In genomic region chr4:140558193-140558592, GRCm38 (mm10) we compare ENCODE assay signal across 22 mouse cellular contexts.
"Had no signal": no experiment of that assay in that cellular context is flagged by ENCODE, and none has a peak within 500 bp of the region (broad histone marks: within the 10 kb centered on the region; RNA-seq: fewer than 3 reads in every experiment).

No protein-coding gene starts in this region.

- H3K4me3 ChIP-seq: liver, embryonic 13.5 days; lung, embryonic 15.5 days; megakaryocyte, embryonic 14.5 days; midbrain, embryonic 13.5 days; midbrain, embryonic 15.5 days; neural tube, embryonic 13.5 days; neural tube, embryonic 15.5 days had no signal

- H3K9me3 ChIP-seq: midbrain, embryonic 15.5 days; neural tube, embryonic 15.5 days had no signal

- ATAC-seq: liver, postnatal 0 days; lung, postnatal 0 days; midbrain, embryonic 13.5 days; midbrain, embryonic 15.5 days had no signal

- H3K4me2 ChIP-seq: liver, embryonic 13.5 days; lung, embryonic 15.5 days; midbrain, embryonic 11.5 days; midbrain, embryonic 13.5 days; midbrain, embryonic 15.5 days; neural tube, embryonic 13.5 days; neural tube, embryonic 15.5 days had no signal

- H3K27me3 ChIP-seq: liver, embryonic 13.5 days; lung, embryonic 15.5 days; midbrain, embryonic 13.5 days; midbrain, embryonic 15.5 days; neural tube, embryonic 13.5 days; neural tube, embryonic 15.5 days had no signal

- DNase-seq: liver, embryonic 13.5 days; liver, postnatal 0 days; lung, adult 2 months; lung, postnatal 14 days; lung, postnatal 36 days; retina, postnatal 1 day; right cerebral cortex, adult 18-20 months; right cerebral cortex, postnatal 25 days; right cerebral cortex, postnatal 4 days; spleen, adult 18-20 months; thymus, adult 18-20 months; thymus, postnatal 14 days; thymus, postnatal 36 days had no signal

- H3K27ac ChIP-seq: liver, embryonic 13.5 days; lung, embryonic 15.5 days; macrophage; midbrain, embryonic 13.5 days; midbrain, embryonic 15.5 days; neural tube, embryonic 13.5 days; neural tube, embryonic 15.5 days had no signal

- H3K9ac ChIP-seq: liver, embryonic 13.5 days; liver, postnatal 0 days; lung, embryonic 15.5 days; midbrain, embryonic 13.5 days; midbrain, embryonic 15.5 days; neural tube, embryonic 15.5 days had no signal

- H3K4me1 ChIP-seq: lung, embryonic 15.5 days; midbrain, embryonic 13.5 days; midbrain, embryonic 15.5 days had no signal
